Mouse (Mus musculus): ENCODE results near the gene Fam71e2.

DNA sequence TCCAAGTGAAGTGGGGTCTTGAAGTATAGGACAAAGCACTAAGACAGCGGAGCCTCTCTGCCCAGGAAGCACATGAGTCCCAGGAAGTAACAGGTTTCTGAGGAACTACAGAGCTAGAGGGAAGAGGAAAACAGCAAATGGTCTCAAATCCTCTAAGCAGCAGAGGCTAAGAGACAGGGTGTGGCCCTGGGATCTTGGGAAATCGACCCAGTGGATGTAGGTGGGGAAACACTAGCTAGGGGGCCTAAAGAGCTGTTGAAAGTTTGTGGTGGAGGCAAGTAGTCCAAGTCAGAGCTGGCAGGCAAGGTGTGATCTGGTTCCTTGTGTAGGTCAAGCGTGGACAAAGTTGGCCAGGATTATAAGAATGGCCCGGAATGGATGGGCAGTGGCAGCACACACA lies 22.8 kb downstream of the Fam71e2 start:
- TF ChIP-seq MAX (IDR thresholded peaks at IDR 0.05) = no peak
- TF ChIP-seq MYOG (IDR thresholded peaks at IDR 0.05; ENCODE audit: control insufficient read depth, extremely low read depth, insufficient read length) = no peak
